Mouse (Mus musculus) adrenal gland, adult 18-20 months (tissue): Measurements from ENCODE around the gene Ppm1m. TPM values are rescaled to one million over a fixed set of nuclear protein-coding genes. Genes with fewer than 3 reads are reported as not detected.
A peak's percentile ranks its signal among the peaks of the same experiment; 100 is the strongest.

Source experiments
- DNase-seq, 2 experiments: peaks; one replicate each; pipeline ENCODE4 v3.0.0; 2021 to 2022; ENCODE audit warnings: low spot score in 2 of 2
- microRNA-seq, 2 experiments: library from miRNA; unstranded; fragments of <30 nt; microRNA quantifications; one replicate each; pipeline ENCODE4 v1.2.0; 2021; ENCODE audit warnings: borderline number of aligned reads in 2 of 2
- total RNA-seq, 2 experiments: library from RNA; stranded (reverse); gene quantifications; 1 replicate in 1 of 2; 2 replicates in 1 of 2; pipeline ENCODE4 v1.2.3; 2021

The Ppm1m gene
- total RNA-seq, 2 experiments from 2014 or later = 105 to 110 TPM

GRCm38 (mm10) chr9:106159784-106160301 lies 39.7 kb downstream of the Ppm1m start:
- peak; percentile 96 to 97 for DNase-seq

DNA sequence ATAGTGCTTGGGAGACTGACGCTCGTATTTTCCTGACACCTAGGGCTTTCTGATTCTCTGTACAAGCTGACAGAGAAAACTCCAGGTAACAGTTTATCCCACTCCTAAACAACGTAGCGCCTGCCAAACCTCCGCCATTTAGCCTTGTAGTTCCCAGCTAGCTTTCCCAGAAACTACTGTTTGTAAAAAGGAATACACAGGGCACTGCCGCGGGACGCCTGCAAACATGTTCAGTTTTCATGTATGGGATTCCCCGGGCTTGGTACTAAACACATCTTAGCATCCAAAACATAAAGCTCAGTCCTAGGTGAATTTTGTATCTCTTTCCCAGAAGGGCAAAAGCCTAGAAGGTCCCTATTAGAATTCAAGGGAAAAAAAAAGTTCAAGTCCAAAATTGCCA lies 40.3 kb downstream of the Ppm1m start:
- DNase-seq = no peak

DNA sequence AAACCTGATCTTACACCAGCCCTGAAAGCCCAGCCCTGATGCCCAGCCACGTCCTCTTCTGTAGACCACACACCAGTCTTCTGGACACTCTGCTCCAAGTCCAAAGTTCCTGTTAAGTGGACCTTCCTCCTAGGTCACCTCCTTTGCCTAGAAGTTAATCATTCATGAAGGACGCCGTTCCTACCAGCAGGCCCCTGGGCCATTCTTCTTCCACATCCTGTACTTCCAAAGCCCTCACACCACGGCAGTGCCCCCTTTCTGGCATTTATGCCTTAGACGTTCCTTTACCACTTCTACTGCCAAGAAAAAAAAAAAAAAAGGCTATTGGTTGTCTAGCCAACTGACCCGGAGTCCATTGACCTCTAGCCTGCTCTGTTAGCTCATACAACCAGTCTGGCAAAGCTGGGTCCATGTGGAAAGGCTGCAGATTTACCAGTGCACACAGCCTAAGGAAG lies 41.5 kb downstream of the Ppm1m start, which contains the start of gene Glyctk:
Gene Glyctk, minus strand, starts transcription at position 102 of the 455 bp plus-strand sequence.
- no peak for DNase-seq

- DNase-seq = no peak
Observed at GRCm38 (mm10) chr9:106157623-106157925, 42.0 kb downstream of the Ppm1m start.

DNA sequence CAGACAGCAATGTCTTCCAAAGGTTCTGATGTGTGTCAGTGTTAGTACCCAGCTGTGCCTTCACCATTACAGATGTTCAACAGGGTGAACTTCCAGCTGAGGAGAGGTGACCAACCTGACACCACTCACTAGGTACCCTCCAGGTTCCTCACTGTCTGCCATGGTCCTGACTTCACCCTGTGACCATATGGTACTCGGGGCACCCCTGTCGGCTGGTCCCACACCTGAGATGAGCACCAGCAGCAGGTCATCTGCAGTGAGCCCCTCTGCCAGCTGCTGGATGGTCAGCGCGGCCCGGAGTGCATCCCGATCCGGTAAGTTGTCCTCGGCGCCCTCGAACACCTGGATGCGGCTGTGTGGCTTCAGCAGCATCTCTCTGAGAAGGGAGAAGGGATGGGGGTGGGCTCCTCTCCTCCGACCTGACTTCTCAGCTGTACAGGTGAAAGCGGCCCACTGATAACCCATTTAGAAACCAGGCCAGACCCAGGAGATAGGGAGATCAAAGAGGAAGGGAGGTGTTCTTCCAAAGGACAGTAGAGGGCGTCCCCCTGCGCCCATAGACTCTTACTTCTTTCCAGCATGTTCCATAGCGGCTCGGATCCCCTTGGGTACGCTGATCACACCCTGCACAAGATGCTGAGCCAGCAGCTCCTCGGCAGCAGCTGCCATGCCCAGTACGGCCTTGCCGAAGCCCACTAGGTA lies 42.5 kb downstream of the Ppm1m start:
- DNase-seq = no peak

- no peak for DNase-seq
Observed at GRCm38 (mm10) chr9:106156419-106156818, 43.1 kb downstream of the Ppm1m start.

DNA sequence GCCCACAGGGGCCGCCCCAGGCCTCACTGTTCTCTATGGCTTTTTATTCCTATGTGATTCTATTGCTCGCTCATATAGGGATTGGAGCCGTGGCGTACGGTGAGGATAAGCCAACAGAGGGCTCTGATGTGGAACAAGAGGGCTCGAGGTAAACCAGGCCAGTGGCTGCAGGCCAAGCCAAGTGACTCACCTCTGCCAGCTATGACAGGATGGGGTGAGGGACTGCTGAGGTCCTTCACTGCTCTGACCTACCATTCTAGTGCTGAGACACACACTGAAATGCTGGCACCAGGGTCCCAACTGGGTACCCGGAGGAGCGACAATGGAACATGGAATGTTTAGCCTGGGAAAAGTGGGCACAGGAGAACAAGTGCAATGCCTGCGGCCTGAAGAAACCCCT lies 45.4 kb downstream of the Ppm1m start:
- DNase-seq = peak in 1 of 2 experiments; percentile 56

DNA sequence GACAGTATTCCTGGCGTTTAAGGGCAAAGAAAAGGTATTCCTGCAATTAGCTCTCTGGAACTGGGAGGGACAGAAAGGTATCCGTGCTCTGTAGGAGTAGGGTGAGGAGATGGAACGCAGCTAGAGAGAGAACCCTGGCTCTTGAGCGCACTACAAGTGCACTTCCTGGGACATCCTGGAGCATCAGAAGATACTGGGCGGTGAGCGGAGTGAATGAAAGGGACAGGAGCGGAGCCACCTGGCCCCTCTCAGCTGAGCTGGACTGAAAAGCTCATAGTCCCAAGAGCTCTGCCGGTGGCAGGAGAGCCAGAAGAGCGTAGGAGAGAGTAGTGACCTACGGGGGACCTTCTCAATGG lies 50.2 kb downstream of the Ppm1m start:
- no peak for DNase-seq

DNA sequence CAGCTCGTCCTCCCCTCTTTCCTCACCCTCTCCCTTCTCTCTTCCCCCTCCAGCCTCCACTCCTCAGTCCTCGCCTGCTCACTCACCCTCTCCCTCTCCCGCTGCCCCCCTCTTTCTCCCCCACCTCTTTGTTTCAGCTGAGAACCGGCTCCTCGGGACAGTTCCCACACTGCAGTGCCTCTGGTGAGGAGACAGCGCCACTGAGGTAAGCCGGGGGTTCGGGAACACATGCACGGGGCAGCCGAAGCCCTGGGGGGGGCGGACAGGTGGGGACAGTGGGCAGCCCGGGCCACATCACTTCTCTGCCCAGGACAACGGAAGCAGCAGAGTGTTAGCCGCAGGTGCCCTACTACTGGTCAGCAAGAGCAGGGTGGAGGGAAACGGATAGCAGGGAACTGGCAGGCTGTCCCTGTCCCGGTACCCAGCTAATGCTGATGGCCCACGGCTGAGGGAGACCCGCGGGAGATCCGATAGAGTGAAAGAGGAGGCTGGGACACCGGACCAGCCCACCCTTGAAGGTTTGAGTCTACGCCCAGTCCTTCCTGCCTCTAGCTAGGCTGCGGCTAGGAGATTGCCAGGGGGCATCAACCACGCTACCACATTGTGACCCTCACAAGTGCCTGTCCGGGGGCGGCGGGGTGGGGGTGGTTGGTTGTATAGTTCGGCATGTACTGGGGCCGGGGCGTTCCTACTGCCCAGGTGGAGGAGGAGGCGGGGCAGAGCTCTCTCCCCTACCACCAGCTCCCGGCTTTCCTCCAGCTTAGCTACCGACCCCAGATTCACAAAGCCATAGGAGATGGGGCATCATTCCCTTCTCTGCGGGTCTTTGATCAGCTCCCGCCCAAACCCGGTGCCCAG lies 50.8 kb downstream of the Ppm1m start:
- DNase-seq = no peak

- no peak for DNase-seq
Observed at GRCm38 (mm10) chr9:106147851-106148431, 51.6 kb downstream of the Ppm1m start.

DNA sequence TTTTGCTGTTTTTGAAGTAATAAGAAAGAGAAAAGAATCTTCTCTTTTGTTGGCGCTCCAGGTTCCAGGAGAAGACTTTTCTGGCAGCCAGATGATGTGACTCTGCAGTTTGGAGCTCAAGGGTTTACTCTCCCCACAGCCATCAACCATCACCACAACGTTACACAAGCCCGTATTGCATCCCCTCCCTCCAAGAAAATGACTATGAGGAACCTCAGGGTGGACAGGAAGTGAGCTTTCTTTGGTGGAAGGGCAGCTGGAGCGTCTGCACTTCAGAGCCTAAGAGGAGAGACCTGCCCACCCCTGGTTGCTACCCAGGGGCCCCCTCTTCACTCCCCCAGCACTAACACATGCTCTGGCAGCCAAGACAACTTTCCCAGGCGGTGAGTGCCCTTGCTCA lies 52.3 kb downstream of the Ppm1m start:
- no peak for DNase-seq

DNA sequence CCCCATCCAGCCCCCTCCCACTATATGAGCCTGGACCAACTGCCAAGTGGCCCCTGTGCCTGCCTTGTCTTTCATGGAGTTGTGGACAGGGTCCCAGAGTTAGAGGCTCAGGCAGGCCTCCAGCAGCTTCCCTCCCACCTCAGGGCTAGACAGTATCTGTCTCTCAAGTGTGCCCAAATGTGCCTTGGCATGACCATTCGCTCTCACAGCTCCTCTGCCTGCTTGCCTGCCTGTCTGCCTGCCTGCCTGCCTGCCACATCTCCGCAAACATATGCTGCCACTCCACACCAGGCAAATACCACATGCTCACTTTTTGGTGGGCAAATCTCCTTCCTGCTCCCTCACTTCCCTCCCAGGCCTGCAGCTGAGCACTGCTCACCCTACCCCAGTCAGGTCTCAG lies 54.0 kb downstream of the Ppm1m start:
- DNase-seq = no peak

Small RNAs within 50 kb of the gene (microRNA-seq; reads per million reads assigned to microRNA genes)
- gene Mir135a-1 (0 reads per million in 2 experiments), gene Mirlet7g (80,621 to 98,629 reads per million in 2 experiments)

Other genes starting within 250 kb of the Ppm1m start
- gene Col6a5, start 239.1 kb downstream of the Ppm1m start, total RNA-seq = 1 to 10 TPM; 1.8 to 5.1 TPM
- gene Col6a4, start 103.0 kb downstream of the Ppm1m start, total RNA-seq = under 1 TPM; 0.10 to 0.30 TPM
- gene Glyctk, start 41.6 kb downstream of the Ppm1m start, total RNA-seq = 1 to 10 TPM; 1.9 to 2.7 TPM
- 10 to 100 TPM; 73.7 to 81.6 TPM for gene Wdr82, start 28.8 kb downstream of the Ppm1m start, total RNA-seq
- gene Twf2, start 3.4 kb upstream of the Ppm1m start, total RNA-seq = 10 to 100 TPM; 41.1 to 78.7 TPM
- gene Tlr9, start 22.9 kb upstream of the Ppm1m start, total RNA-seq = under 1 TPM; 0.63 to 0.83 TPM
- gene Alas1, start 48.9 kb upstream of the Ppm1m start, total RNA-seq = 1,000 to 10,000 TPM; 1,196 to 1,991 TPM
- 1 to 10 TPM; 3.2 to 4.3 TPM for gene Poc1a, start 81.3 kb upstream of the Ppm1m start, total RNA-seq
- gene Dusp7, start 168.9 kb upstream of the Ppm1m start, total RNA-seq = 10 to 100 TPM; 11.8 to 22.2 TPM
- 100 to 1,000 TPM; 339 to 377 TPM for gene Rpl29, start 229.7 kb upstream of the Ppm1m start, total RNA-seq
- gene Acy1, start 238.6 kb upstream of the Ppm1m start, total RNA-seq = 10 to 100 TPM; 13.9 to 14.9 TPM
- 10 to 100 TPM; 29.6 to 43.4 TPM for gene Abhd14b, start 247.7 kb upstream of the Ppm1m start, total RNA-seq
- 10 to 100 TPM; 18.3 to 21.3 TPM for gene Abhd14a, start 247.9 kb upstream of the Ppm1m start, total RNA-seq